Mouse (Mus musculus): ENCODE data around the gene Lcn2. TPM values are rescaled to one million over a fixed set of nuclear protein-coding genes. Genes with fewer than 3 reads are reported as not detected.

Lcn2 gene
- polyA plus RNA-seq, 1 experiment from 2014 or later: 1.2 TPM

DNA sequence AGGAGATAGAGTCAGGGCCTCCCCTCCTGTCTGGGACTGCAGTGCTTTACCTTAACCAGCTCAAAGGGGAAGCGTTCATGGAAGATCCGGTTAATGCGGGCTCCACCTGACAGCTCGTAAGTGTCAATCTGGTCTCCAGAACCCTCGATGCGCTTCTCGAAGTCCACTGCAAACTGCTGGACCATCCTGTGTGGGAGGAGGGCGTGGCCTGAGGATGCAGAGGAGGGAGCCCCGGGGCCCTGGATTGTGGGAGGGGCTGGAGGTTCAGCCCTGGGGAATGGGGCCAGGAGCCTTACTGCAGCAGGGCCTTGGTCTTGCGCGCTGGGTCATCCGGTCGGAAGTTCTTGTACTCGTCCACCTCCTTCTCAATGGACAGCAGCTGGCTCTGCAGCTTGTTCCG lies 52.2 kb downstream of the Lcn2 start:
- H3K36me3 ChIP-seq: peaks cover 48% of the 10 kb centered on the region
- no peaks in the 10 kb centered on the region for H3K9me3 ChIP-seq (replicated peaks)
- H3K4me2 ChIP-seq (replicated peaks): no peak overlapping the region
- ATAC-seq (ENCODE audit: low FRiP score): no peak
- no peaks in the 10 kb centered on the region for H3K4me1 ChIP-seq
- H3K27me3 ChIP-seq: peaks cover 19% of the 10 kb centered on the region; the same call in 1 of the 2 replicates
- WGBS: 56% methylated on average over 15 of the region's 15 CpGs
- H3K9ac ChIP-seq: no peak overlapping the region
- no peak overlapping the region for H3K27ac ChIP-seq
- H3K4me3 ChIP-seq: no peak overlapping the region

Other genes starting within 250 kb of the Lcn2 start
- 111 and 114 TPM in 2 replicates for gene Prrc2b, start 237.2 kb downstream of the Lcn2 start, polyA plus RNA-seq (2016; fragmentation: Nextera tagmentation; extraction: Ambion mirVana)
- gene Pomt1, start 151.7 kb downstream of the Lcn2 start, polyA plus RNA-seq (2016; fragmentation: Nextera tagmentation; extraction: Ambion mirVana): 25.5 and 25.9 TPM in 2 replicates
- 61.8 and 67.3 TPM in 2 replicates for gene Uck1, start 128.1 kb downstream of the Lcn2 start, polyA plus RNA-seq (2016; fragmentation: Nextera tagmentation; extraction: Ambion mirVana)
- 31.5 and 31.6 TPM in 2 replicates for gene Golga2, start 100.9 kb downstream of the Lcn2 start, polyA plus RNA-seq (2016; fragmentation: Nextera tagmentation; extraction: Ambion mirVana)
- 380 and 382 TPM in 2 replicates for gene Swi5, start 100.2 kb downstream of the Lcn2 start, polyA plus RNA-seq (2016; fragmentation: Nextera tagmentation; extraction: Ambion mirVana)
- gene Ciz1, start 35.9 kb downstream of the Lcn2 start, polyA plus RNA-seq (2016; fragmentation: Nextera tagmentation; extraction: Ambion mirVana): 59.1 and 66.3 TPM in 2 replicates
- 44.4 and 47.5 TPM in 2 replicates for gene Dnm1, start 34.9 kb downstream of the Lcn2 start, polyA plus RNA-seq (2016; fragmentation: Nextera tagmentation; extraction: Ambion mirVana)
- 62.6 and 72.8 TPM in 2 replicates for gene 1110008P14Rik, start 6.3 kb downstream of the Lcn2 start, polyA plus RNA-seq (2016; fragmentation: Nextera tagmentation; extraction: Ambion mirVana)
- gene Ptges2, start 7.6 kb upstream of the Lcn2 start, polyA plus RNA-seq (2016; fragmentation: Nextera tagmentation; extraction: Ambion mirVana): 34.5 and 35.1 TPM in 2 replicates
- gene Naif1, start 62.2 kb upstream of the Lcn2 start, polyA plus RNA-seq (2016; fragmentation: Nextera tagmentation; extraction: Ambion mirVana): 5.9 and 6.2 TPM in 2 replicates
- 40.2 and 41.6 TPM in 2 replicates for gene Slc25a25, start 63.2 kb upstream of the Lcn2 start, polyA plus RNA-seq (2016; fragmentation: Nextera tagmentation; extraction: Ambion mirVana)
- gene Fam102a, start 147.1 kb upstream of the Lcn2 start, polyA plus RNA-seq (2016; fragmentation: Nextera tagmentation; extraction: Ambion mirVana): 12.6 and 15.5 TPM in 2 replicates
- gene Dpm2, start 182.6 kb upstream of the Lcn2 start, polyA plus RNA-seq (2016; fragmentation: Nextera tagmentation; extraction: Ambion mirVana): 110 and 117 TPM in 2 replicates
- gene Pip5kl1, start 186.5 kb upstream of the Lcn2 start, polyA plus RNA-seq (2016; fragmentation: Nextera tagmentation; extraction: Ambion mirVana): 4.2 and 5.0 TPM in 2 replicates
- gene 9430097D07Rik, start 187.4 kb upstream of the Lcn2 start, polyA plus RNA-seq (2016; fragmentation: Nextera tagmentation; extraction: Ambion mirVana): 0.31 and 0.56 TPM in 2 replicates
- 21.5 and 22.9 TPM in 2 replicates for gene St6galnac4, start 198.8 kb upstream of the Lcn2 start, polyA plus RNA-seq (2016; fragmentation: Nextera tagmentation; extraction: Ambion mirVana)
- gene St6galnac6, start 211.5 kb upstream of the Lcn2 start, polyA plus RNA-seq (2016; fragmentation: Nextera tagmentation; extraction: Ambion mirVana): 13.5 and 14.3 TPM in 2 replicates
- 40.4 and 43.2 TPM in 2 replicates for gene Ak1, start 233.5 kb upstream of the Lcn2 start, polyA plus RNA-seq (2016; fragmentation: Nextera tagmentation; extraction: Ambion mirVana)

Data from hindbrain, embryonic 12.5 days (tissue).